Mouse (Mus musculus): ENCODE results near the gene Igfbp1. TPM values are rescaled to one million over a fixed set of nuclear protein-coding genes. Genes with fewer than 3 reads are reported as not detected.

Igfbp1 gene
- total RNA-seq, 2 experiments from 2014 or later = 0.46 TPM; not detected in 1

DNA sequence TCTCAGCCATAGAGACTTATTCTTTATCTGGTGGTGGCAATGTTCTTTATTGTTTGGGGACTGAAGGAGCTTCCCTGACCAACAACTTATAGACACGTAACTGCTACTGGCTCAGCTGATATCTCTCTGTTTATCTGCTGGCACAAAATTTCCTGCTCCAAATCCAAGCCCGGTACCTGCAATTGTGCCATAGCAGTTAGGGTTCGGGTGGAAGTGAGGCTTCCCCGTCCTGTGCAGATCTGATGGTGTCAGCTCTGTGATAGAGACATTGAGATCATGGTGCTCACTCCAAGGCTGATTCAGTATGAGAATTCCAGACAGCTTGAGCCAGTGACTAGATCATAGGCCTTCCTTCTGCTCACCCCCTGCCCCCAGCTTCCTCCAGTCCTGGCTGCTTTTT, 34.4 kb downstream of the Igfbp1 start:
- no peak for DNase-seq

DNA sequence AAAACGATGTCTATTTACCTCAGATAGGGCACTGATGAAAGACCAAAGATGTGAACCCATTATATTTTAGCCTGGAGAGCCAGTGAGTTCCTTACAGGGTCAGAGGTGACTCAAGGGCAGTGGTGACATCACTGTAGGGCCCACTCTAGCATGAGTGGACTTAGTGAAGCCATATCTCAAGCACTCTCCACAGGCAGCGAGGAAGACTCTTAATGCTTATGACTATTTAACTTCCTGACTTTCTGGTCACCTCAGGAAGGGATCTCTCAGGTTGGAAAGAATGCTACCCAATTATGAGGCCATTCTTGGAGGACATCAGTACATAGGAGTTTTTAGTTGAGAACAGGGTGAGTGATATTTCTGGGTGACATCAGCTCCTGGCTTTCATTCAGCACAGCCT, 35.8 kb downstream of the Igfbp1 start:
- no peak for DNase-seq

DNA sequence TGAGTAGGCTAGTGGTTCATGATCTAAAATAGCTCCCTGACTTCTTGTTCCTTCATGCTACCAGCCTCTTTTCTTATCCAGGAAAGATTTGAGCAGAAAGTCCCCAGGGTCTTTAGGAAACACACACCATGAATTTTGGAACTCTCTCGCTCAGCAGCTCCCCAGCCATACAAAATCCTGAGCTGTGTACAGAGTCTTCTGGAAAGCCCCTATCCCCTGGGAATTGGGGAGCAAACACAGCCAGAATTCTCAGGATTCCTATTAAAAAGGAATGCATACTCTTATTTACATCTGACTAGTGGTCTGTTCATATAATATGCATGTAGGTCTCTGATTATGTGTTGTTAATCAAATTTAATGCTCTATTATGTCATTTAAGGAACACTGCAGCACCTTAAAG, 36.9 kb downstream of the Igfbp1 start:
- no peak for DNase-seq

DNA sequence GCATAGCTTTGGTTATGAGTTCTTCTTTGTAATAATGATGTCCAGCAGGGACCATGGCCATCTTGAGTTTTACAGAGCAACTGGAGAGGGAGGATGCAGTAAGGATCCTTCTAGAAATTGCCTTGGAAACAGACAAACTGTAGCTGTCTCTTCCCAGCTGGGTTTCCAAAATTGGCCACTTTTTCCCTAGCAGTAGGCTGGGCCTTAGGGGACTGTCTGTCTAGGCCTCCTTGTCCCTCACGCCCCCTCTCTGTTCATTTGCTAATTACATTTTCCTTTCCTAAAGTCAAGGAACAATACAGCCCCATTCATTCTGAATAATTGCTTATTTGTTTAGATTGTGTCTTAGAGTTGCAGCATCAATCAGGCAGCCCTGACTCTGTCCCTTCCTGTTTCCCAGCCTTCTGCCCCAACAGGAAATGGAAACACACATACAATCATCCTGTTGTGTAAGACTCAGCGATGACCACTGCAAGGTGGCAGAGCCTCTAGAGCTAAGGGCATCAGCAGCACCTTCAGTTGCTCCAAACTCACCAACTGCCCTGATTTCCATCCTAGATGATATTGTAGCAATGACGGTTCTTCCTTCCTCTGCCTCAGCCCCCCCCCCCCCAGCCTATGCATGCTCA, 37.5 kb downstream of the Igfbp1 start:
- DNase-seq = no peak

DNA sequence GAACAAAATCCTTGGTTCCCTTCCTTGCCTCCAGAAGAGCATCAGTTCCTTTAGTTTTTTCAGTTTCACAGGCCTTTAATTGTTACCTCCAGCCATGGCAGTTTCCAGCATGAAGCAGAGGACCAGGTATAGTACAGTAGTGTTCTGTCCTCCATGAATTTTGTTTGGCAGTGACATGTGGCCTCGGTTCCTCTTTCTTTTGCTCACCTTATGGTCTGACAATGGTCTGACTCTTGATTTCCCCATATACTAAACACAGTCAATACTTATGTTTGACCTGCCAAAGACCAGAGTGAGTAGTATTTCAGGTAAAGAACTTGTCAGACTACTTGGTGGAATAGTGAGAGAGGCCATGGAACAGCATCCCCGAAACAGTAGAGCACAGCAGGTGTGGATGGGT, 39.2 kb downstream of the Igfbp1 start:
- DNase-seq = no peak

DNA sequence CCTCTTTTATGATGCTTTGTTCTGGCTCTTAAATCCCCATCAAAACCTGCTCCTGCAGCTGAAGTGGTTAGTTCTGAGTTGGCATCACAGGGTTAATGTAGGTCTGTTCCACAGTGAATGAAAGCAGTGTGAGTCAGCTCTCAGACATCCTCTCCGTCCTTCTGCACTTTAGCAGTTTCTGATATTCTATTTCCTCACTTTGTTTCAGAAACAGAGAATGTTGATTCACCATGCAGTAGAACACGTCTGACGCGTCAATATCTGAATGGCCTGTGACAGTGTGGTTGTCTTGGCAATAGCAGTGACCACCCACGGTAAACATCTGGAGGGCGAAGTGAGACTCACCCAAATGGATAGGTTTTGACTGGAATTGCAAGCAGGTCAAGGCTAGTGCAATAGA, 40.1 kb downstream of the Igfbp1 start:
- peak; percentile 3 to 12 for DNase-seq

DNA sequence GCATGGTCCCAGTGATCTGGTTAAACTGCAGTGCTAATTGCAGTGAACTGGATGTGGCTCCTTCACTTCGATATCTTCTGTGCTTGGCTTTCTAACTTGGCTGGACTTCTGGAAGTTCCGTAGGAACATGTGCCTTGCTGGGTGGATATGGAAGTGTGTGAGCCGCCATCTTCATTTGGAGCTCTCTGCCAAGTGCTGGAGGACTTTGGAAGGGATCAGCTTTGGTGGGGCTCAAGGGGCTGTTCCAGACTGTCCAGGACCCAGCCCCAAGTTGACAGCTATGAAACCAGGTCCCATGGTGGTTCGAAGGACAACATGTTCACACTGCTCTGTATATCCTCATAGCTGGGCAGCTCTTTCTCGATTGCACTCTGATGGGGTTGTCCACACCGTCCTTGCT, 41.0 kb downstream of the Igfbp1 start:
- DNase-seq = no peak

DNA sequence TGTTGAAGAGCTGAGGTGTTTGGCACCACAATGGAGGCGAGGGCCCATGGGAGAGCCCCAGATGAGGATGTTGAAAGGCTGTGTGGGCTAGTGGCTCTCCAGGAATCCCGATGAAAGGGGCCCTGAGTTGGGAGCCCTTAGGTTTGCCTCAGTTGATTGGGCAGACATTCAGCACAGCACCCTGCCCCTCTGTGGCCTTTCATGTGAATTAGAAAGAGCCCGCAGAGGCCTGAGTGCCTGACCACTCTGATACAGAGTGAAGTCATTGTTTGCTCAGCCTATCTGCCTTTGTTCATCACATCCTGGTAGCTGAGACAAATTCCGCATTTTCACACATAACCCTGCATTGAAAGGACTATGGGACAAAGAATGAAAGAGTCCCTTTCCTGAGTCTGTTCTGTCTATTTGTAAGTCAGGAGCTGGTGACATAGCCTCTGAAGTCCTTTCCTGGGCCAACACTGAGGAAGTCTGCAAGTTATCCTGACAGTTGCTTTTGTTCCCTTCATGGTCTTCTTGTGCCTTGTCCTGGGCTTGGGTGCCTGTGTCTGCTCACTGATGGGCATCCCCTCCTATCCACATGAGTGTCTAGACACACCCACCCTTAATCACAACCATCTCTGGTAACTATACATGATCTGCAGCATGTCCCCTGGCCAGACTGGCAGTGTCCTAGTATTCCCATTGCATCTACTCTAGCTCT, 41.6 kb downstream of the Igfbp1 start:
- no peak for DNase-seq

DNA sequence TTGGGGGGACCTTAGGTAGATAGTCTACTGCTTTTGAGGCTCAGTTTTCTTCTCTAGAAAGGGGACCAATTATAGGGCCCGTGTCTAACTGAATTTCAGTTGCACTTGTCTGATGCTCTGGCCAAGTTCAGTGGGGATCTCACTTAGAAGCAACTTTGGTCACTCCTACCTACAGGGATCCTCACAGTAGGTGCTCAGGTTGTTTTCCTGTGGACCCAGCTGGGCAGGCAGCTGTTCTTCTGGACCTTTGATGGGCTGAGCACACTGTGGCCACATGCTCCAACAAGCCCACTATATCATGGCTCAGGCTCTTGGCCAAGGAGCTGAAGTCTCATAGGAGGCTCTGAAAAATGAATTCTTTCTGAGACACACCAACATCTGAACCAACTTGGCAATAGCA, 47.2 kb downstream of the Igfbp1 start:
- DNase-seq = no peak

DNA sequence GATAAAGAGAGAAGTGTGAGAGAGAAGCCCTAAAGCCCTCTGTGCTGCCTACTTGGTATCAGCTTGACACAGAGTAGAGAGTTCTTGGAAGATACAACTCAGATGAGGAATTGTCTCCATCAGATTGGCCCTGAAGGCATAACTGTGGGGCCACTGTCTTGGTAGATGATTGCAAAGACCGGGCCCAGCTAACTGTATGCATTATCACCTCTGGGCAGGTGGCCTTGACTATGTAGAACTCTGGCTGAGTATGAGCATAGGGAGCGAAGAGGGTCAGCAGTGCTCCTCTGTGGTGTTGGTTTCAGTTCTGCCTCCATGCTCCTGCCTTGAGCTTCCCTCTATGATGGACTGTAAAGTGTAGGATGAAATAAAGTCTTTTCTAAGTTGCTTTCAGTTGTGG, 52.8 kb downstream of the Igfbp1 start:
- DNase-seq = no peak

DNA sequence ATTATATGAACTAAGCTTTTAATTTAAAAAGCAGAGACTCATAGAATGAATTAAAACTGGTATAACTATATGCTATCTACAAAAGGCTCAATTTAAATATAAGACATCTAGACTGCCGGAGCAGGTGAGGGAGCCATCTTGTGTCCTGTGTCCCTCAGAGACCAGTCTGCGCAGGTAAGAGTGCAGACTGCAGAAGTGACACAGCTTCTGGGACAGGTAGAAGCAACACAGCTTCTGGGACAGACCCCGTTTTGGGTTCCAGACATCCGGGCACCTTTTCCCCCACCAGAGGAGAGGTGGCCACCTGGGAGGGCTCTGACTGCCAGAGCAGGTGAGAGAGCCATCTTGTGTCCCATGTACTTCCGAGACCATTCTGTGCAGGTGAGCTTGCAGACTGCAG, 53.3 kb downstream of the Igfbp1 start:
- DNase-seq = no peak

Other genes starting within 250 kb of the Igfbp1 start
- 1 to 10 TPM; 2.3 to 2.5 TPM for gene Adcy1, start 134.3 kb upstream of the Igfbp1 start, total RNA-seq (2021)
- gene Gm11985, start 9.2 kb upstream of the Igfbp1 start, total RNA-seq (2021) = not detected
- gene Igfbp3, start 16.1 kb downstream of the Igfbp1 start, total RNA-seq (2021) = 10 to 100 TPM; 58.6 to 75.0 TPM

All from adrenal gland, postnatal 36 days (tissue).